Mouse (Mus musculus): Measurements from ENCODE around the gene Nubpl.
"Not testable (repeated sequence)": the region's sequence is repeated elsewhere in the genome, so short reads cannot be mapped to it uniquely, and the experiment has no call there.

The Nubpl gene

DNA sequence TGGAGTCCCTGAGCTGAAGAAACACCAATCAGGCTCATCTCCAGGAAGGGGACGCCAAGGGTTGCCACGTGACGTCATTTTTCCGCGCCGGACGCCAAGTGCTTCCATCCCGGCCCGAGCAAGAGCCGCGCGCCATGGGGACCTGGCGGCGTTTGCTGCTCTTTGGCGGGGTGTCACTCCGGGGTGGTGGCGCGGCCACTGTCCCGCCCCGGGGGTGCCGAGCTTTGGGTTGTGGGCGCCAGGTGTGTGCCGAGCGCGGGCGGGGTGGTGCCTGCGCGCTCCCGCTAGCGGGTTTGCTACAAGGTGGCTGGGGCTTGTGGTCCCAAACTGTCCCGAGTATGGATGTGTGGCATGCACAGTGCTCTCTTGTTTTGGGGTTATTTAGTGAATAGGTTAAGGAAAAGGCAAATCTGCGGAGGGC, at the start of gene Nubpl:
TSS of gene Nubpl (plus strand) at position 88 of the 421 bp plus-strand sequence.
- DNase-seq (ENCODE audit: low spot score in 2 of 2) = peak; percentile 85 to 94

DNA sequence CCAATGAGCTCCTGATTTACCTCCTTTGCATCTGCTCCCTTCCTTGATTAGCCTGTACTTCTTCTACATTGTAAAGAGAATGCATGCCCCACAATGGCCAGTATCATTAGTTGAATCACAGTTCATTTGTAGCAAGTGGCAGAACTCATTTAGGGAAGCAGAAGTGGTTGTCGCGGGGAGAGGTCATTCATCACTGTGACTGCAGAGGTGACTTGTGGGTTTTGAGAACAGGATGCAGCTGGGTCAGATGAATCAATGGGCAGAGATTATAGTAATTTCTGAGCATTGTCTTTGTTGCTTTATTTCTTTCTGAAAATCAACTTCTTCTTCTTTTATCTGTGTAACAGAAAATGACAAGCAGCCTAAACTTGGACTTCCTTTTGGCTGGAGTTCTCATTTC, 48.2 kb upstream of the Nubpl start:
- no peak for DNase-seq (ENCODE audit: low spot score in 2 of 2)

DNA sequence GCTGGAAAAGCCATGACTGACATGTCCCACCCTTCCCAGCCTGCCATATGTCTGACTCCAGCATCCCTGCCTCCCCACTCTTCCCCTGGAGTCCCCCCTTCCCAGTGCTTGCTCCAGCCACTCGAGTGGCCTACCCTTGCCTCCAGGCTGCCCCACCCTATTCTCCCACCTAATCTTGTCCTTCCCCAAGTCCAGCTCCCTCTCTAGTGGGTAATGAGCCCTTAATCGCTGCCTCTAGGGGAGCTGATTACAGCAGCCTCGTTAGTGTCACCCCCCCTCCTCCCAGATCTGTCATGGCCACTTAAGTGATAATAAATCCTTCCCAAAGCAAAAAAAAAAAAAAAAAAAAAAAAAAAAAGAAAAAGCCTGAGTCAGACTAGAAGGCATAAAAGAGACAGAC, 18.2 kb upstream of the Nubpl start:
- DNase-seq (ENCODE audit: low spot score in 2 of 2) = not testable (repeated sequence)

DNA sequence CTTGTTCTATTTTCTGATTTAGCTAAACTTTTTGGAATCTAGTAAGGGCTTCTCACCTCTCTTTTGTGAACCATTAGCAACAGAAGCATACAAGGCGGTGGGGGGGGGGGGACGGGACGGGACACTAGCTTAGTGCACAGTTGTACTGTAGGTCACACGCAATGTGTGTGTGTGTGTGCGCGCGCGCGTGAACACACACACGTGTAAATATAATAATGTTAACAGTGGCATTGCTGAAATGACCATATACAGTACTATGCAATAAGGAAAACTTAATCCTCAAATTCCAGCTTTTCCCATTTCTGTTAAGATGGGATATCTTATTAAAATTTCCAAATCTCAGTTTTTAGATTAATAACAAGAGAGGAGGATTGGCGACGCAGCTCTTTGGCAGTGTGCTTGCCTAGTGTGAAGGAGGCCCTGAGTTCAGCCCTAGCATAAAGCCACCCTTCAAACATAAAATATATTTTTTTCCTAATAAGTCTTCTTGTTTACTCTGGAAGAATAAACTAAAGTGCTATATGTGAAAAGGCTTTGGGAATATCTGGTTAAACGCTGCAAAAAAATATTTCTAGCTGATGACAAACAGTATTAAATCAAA, 388 bp upstream of the Nubpl start:
- no peak for DNase-seq (ENCODE audit: low spot score in 2 of 2)

DNA sequence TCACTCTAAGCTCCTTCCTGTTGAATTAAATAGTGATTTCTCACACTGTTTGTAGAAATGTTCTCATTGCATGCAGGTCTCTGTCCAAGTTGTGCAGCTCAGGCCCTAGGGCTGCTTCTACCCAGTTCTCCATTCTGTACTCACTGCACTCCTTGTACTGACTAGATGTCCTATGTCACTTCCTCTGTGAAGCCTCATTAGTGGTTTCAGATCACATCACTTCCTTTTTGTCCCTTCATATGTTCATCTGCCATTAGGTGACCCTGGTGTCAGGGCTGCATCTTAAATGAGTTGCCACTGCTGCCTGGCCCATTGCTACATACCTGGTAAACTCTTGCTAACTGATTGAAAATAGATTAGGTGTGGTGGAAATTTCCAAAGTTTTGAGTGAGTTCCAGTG, 22.7 kb downstream of the Nubpl start:
- no peak for DNase-seq (ENCODE audit: low spot score in 2 of 2)

DNA sequence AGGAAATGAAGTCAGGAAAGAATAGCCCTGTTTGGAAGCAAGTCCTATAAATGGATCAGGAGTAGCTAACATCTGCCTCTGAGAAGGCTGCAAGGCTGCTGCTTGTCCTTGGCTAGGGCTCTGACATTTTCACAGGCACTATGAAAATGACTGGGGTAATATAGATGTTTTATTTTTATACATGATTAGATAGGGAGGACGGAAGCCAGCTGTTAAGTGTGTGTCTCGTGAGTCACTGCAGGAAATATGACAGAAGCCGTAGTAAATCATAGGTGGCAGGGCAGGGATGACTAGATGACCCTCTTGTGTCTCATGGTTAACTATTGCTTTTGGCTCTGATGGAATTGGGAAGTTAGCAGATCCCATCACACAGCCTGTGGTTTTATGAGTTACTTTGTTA, 28.9 kb downstream of the Nubpl start:
- DNase-seq (ENCODE audit: low spot score in 2 of 2) = no peak

DNA sequence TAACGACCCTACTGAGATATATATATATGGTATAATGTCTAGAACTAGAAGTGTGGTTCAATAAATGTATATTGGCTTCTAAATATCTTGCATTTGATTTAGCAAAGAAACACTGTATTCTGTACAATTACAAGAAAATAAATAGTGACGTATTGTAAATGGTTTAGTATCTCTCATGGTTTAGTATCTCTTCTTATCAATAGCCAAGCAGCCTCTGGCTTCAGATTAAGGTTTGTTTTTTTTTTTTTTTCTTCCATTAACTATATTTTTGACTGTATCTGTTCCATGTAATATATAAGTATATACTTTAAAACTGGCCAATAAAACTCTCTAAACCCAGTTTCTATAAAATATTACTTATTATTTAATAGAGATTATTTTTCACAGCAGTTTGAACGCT, 31.5 kb downstream of the Nubpl start:
- no peak for DNase-seq (ENCODE audit: low spot score in 2 of 2)

DNA sequence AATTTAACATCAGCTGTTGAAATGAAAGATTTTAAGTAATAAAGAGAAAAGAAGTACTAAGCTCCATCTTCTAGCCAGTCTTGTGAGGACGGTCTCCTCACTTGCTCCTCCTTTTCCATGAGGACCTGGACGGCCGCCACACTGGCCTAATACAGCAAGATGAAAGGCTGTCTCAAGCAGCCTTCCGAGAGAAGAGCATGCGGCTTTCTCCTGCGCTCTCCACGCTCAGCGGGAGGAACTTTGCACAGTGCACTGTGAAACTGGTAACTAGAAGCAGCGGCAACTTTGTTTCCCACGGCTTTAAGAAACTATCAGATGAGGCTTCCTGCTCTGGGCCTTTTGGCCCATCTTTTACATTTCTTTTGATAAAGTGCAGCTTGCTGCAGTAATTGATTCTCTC, 34.7 kb downstream of the Nubpl start:
- no peak for DNase-seq (ENCODE audit: low spot score in 2 of 2)

DNA sequence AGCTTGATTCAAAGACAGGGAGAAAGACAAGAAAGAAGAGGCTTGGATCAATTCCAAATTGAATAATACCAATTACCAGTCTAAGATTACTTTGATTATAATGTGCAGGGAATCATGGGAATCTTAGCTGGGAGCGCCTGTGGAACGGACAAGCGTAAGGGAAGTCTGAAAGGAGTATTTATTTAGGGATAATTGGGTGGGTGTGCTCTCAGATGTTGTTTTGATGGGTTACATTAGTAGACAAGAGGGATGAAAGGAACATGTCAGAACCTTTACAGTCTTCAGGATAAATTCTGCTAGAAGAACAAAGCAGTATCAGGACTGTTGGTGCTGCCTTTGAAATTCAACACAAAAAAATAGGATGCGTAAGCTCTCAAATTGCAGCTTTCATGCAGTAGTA, 40.8 kb downstream of the Nubpl start:
- DNase-seq (ENCODE audit: low spot score in 2 of 2) = no peak

DNA sequence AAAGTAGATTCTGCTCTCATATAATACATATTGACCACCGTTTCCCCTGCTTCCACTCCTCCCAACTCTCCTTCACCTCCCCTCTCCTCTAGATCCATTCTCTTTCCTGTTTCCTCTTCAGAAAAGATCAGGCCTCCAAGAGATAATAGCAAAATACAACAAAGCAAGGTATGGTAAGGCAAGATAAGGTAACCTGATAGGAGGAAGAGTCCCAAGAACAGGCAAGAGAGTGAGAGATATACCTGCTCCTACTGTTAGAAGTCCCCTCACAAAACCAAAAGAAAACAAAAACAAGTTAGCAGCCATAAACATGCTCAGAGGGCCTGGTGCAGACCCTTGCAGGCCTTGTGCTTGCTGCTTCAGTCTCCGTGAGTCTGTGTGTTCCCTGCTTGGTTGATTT, 49.1 kb downstream of the Nubpl start:
- DNase-seq (ENCODE audit: low spot score in 2 of 2) = no peak

DNA sequence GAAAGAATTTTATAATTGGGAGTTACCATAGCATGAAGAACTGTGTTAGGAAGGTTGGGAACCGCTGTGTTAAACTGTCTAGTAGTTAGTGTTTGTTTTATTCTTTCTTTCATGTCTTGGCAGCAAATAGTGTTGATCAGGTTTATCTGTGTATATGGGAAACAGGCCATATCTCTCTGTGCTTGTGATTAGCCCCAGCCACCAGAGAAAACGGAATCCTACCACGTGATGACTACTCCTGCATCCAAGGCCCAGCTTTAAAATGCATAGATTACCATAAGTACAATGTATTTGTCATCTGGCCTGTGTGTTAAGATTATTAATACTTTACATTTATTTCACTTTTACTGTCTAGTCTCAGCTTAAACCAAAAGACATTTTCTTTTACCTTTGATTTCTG, 51.9 kb downstream of the Nubpl start:
- DNase-seq (ENCODE audit: low spot score in 2 of 2) = no peak

DNA sequence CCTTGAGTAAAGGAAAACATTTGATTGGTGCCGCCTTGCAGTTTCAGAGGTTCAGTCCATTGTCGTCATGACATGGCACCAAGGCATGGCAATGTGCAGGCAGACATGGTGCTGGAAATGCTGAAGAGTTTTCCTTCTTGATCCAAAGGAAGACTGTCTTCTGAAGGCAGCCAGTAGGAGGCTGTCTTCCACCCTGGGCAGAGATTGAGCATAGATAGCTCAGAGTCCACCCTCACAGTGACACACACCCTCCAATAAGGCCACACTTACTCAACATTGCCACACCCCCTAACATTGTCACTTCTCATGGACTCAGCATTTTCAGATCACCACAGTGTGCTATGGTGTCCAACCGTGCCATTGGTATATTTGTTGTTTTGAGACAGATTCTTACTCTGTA, 54.5 kb downstream of the Nubpl start:
- DNase-seq (ENCODE audit: low spot score in 2 of 2) = no peak

DNA sequence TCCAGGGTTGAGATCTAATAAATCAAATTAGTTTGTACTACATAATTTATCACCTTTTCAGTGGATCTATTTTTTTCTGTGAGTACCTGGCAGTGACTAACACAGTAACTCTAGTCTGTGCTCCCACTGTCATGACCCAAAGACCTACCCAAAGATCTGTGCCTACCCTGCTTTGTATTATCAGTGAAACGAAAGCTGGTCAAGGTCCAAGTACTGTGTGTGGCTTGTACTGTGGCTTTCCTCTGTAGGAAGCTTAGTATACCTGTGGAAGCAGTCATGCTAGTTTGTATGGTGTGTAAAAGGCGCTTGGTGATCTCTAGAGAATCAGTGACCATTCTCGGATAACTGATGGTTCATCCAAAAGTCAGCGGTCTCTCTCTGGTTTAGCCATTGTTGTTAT, 57.4 kb downstream of the Nubpl start:
- no peak for DNase-seq (ENCODE audit: low spot score in 2 of 2)

DNA sequence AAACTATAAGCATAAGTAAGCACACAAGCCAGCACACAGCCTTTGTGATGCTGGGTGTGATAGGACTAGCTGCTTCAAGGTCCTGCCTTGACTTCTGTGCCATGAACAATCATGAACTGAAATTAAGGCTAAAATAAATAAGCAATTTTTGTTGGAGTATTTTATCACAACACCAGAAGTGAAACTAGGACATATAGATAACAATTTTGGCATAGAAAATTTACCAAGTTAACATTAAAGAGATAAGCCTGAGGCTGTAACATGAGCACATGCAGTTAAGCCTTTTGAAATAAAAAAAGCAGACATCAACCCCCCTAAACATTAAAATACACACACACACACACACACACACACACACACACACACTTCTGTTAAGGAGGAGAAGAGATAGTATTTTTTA, 66.9 kb downstream of the Nubpl start:
- no peak for DNase-seq (ENCODE audit: low spot score in 2 of 2)

DNA sequence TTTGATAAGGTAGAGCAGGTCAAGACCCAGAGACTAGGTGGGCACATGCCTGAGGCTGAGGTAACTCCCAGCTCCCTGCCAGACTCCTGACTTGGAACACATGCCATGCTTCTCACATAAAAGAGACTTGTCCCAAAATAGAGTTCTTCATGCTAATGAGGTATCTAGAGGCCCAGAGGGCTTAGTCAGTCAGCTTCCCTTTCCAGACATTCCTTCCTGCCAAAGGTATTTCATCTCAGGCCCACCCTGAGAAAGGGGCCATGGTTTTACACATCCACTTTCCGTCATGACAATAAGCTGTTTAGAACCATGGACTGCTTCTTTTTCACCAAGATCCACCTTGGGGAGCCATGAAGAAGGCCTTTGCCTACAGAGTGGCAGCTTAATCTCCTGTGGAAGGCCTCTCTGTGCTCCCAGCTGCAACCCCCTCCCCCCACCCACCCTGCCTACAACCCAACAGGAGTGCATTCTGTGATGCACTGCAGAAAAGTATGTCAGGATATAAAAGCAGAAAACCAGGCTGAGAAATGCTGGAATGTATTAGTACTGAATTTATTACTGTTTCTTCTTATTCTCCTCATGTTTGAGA, 88.8 kb downstream of the Nubpl start:
- no peak for DNase-seq (ENCODE audit: low spot score in 2 of 2)

DNA sequence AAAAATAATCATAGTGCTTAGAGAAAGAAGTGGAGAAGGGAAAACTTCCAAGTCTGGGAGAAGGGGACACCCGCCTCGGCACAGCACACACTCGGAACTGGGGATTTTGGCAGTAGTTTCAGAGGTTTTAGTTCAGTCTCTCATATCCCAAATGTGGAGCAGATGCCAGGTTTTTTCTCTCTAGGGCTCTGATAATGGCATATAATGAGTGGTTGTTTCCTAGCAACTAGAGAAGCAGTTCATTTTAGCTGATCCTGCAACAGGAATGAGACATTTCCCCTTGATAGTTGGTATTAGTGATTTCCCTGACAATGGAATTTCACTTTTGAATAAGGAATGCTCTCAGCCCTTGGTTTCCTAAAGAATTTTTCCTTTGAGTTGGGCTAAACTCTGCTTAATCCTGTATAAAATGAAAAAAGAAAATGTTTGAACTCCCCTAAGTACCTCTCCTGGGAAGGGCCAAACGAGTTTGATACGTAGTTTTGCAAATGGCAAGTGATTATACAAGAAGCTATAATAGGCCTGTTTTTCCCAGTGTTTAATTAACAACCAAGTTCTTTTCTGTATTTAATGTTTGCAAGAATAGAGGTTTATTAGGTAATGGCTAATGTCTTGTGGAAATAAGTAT, 89.5 kb downstream of the Nubpl start:
- DNase-seq (ENCODE audit: low spot score in 2 of 2) = no peak

DNA sequence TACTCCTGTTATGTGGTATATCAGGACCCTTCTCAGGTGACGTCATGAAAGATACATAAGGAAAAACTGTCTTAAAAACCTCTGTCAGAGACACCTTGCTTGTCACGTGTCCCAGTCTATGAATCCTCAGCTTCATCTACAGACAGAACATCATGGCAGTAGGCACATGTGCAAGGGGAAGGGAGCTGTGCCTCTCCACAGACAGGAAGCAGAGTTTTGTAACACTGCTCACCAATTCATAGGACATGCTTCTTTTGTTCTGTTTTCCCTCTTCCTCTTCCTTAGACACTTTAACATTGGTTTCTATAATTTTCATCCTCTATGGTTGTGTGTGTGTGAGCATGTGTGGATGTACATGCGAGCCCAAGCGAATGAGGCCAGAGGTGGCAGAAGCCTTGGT, 100.9 kb downstream of the Nubpl start:
- DNase-seq (ENCODE audit: low spot score in 2 of 2) = no peak

DNA sequence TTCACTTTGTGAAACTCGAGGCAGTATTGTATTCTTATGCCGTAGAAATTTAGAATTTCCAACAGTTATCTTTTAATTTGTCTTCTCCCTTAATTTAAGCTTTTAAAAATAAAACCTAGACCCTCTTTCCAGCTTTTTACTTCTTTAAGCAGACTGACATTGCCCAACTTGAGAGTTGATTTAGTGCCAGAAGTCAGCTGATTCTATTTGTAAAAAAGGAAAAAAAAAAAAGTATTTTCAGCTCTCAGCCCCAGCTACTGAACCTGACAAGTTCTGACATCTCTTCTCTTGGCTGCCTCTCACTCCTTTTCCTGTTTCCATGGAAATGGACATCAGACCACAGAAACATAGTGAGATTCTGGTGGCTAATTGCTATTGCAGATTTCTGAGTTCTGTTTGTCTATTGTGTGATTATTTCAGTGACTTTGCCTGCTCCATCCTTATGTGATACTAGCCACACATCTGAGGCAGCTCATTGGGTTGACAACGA, 111.6 kb downstream of the Nubpl start:
- DNase-seq (ENCODE audit: low spot score in 2 of 2) = no peak

DNA sequence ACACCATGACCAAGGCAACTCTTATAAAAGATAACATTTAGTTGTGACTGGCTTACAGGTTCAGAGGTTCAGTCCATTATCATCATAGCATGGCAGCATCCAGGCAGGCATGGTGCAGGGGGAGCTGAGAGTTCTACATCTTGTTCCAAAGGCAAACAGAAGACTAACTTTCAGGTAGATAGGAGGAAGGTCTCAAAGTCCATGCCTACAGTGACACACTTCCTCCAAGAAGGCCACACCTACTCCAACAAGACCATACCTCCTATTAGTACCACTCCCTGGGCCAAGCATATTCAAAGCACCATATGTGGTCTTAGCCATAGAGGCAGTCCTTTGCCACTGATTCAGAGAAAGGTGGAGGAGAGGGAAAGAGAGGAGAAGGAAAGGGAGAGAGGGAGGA, 113.6 kb downstream of the Nubpl start:
- DNase-seq (ENCODE audit: low spot score in 2 of 2) = no peak

DNA sequence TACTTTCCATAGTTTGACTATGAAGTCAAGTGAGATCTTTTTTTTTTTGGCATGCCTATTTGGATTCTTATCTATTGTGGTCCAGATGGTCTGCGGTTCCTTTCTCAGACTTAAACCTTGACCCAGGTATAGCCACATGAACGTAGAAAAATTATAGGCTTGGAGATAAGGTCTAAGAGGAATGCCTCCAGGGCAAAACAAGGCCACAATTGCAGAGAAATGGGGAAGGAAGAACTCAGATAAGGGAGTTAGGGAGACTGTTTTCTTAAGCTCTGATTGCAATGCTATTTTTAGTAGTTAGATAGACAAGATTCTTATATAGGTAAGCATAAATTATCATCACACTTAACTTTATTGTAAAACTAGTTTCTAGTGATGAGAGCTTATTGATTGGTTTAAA, 117.3 kb downstream of the Nubpl start:
- no peak for DNase-seq (ENCODE audit: low spot score in 2 of 2)

DNA sequence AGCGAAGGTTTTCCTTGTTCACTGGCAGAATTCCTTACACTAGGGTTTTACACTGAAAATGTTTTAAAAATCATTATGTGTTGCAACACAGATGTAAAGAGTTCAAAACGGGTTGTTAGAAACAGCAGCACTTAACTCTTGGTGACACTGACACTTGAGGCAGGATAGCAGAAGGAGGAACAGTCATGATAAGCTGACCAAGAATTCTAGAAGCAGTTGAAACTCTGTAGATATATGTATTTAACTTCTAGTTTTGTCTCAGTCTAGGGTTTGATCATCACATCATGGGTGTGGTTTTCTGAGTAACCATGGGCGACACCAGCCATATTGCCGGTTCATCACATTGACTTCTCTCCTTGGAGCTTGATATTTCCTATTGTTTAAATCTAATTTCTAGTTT, 127.4 kb downstream of the Nubpl start:
- no peak for DNase-seq (ENCODE audit: low spot score in 2 of 2)

DNA sequence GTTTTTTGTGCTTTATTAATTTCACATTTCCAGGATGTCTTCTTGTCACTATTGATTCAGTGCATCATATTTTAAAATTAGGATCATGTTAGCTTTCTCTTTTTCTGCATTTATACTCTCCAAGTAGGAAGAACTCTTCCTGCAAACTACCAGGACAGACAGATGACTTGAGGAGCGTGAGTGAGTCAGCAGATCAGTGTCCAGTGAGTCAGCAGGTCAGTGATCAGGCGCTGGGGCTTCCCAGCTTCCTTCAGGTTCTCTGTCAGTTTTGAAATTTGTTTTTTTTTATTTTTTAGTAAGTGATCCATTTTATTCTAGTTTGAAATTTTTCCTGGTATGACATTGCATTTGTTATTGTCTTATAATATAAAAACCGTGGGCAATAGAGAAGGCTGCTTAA, 131.2 kb downstream of the Nubpl start:
- DNase-seq (ENCODE audit: low spot score in 2 of 2) = no peak

DNA sequence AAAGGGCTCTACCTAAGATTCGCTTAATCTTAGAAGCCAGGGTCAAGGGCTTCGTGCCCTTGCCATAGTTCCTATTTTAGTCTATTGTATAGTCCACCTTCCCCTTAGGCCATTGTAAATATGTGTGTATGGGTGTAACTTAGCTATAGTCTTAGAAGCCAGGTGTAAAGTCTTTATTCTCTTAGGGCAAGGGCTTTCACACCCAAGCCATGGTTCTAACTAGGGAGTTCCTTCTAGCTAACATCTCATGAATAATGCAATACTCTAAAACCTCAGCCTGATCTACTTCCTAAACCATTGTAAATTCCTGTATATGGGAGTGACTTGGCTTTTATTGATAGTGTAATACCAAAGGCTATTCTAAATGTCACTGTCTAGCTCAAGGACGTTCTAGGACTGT, 134.4 kb downstream of the Nubpl start:
- DNase-seq (ENCODE audit: low spot score in 2 of 2) = not testable (repeated sequence)

DNA sequence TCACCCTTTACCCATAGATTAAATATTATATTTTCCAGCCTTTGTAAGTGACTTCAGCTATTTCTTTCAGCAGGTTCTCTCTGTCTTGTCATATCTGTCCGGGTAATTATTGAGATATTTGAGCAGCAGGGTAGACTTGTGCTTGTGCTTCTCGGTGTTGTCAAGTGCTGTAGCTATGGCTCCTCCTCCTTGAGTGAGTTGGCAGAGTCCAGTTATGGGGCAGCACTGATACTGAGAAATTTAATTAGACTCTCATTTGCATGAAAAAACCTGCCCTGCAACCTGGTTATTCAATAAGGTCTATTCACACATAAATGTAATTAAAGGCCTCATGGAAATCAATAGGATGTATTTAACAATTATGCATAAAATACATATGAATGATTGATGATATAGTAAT, 145.2 kb downstream of the Nubpl start:
- DNase-seq (ENCODE audit: low spot score in 2 of 2) = no peak

Measured in urinary bladder, adult 18-20 months (tissue).